Mouse (Mus musculus): ENCODE data around the gene Arl3. TPM values are rescaled to one million over a fixed set of nuclear protein-coding genes. Genes with fewer than 3 reads are reported as not detected.
A peak's percentile ranks its signal among the peaks of the same experiment; 100 is the strongest.

The Arl3 gene
- 36.7 and 36.9 TPM in 2 replicates for polyA plus RNA-seq (2012; ENCODE audit: insufficient read depth, insufficient read length, missing spikeins)

GRCm38 (mm10) chr19:46572951-46573937 lies at the start of gene Arl3, which contains the start of gene Sfxn2:
Gene Arl3 (minus strand): TSS chr19:46573198.
Gene Sfxn2 (plus strand): TSS chr19:46573365.
- peaks cover 4% of the 10 kb centered on the region for H3K4me1 ChIP-seq (ENCODE audit: control insufficient read depth, insufficient read depth, low read length)
- H3K4me3 ChIP-seq (ENCODE audit: insufficient read depth, low read length): peak within 1 kb of the TSS; percentile 90
- TF ChIP-seq POLR2A (IDR thresholded peaks at IDR 0.05; ENCODE audit: borderline replicate concordance, low read depth, low read length) (no peak), CTCF (IDR thresholded peaks at IDR 0.05; ENCODE audit: low read depth, low read length) (no peak)
- H3K27ac ChIP-seq (ENCODE audit: insufficient read depth, low read depth, low read length): peak within 1 kb of the TSS; percentile 6

- no peak for TF ChIP-seq CTCF (IDR thresholded peaks at IDR 0.05; ENCODE audit: low read depth, low read length)
- TF ChIP-seq POLR2A (IDR thresholded peaks at IDR 0.05; ENCODE audit: borderline replicate concordance, low read depth, low read length): no peak
- Histone ChIP-seq H3K4me3 (ENCODE audit: insufficient read depth, low read length) (no peak overlapping the region), H3K27ac (ENCODE audit: insufficient read depth, low read depth, low read length) (no peak overlapping the region), H3K4me1 (ENCODE audit: control insufficient read depth, insufficient read depth, low read length) (peaks cover 30% of the 10 kb centered on the region)
These were observed 49.7 kb upstream of the Arl3 start for GRCm38 (mm10) chr19:46622659-46623193.

GRCm38 (mm10) chr19:46621236-46622183 lies 48.5 kb upstream of the Arl3 start:
- H3K4me3 ChIP-seq (ENCODE audit: insufficient read depth, low read length): no peak overlapping the region
- no peak overlapping the region for H3K27ac ChIP-seq (ENCODE audit: insufficient read depth, low read depth, low read length)
- peaks cover 40% of the 10 kb centered on the region for H3K4me1 ChIP-seq (ENCODE audit: control insufficient read depth, insufficient read depth, low read length)
- no peak for TF ChIP-seq POLR2A (IDR thresholded peaks at IDR 0.05; ENCODE audit: borderline replicate concordance, low read depth, low read length)
- no peak for TF ChIP-seq CTCF (IDR thresholded peaks at IDR 0.05; ENCODE audit: low read depth, low read length)

GRCm38 (mm10) chr19:46620016-46620808 lies 47.2 kb upstream of the Arl3 start:
- Histone ChIP-seq H3K27ac (ENCODE audit: insufficient read depth, low read depth, low read length) (no peak overlapping the region), H3K4me3 (ENCODE audit: insufficient read depth, low read length) (no peak overlapping the region), H3K4me1 (ENCODE audit: control insufficient read depth, insufficient read depth, low read length) (peaks cover 46% of the 10 kb centered on the region)
- no peak for TF ChIP-seq POLR2A (IDR thresholded peaks at IDR 0.05; ENCODE audit: borderline replicate concordance, low read depth, low read length)
- TF ChIP-seq CTCF (IDR thresholded peaks at IDR 0.05; ENCODE audit: low read depth, low read length): no peak

- no peak for TF ChIP-seq POLR2A (IDR thresholded peaks at IDR 0.05; ENCODE audit: borderline replicate concordance, low read depth, low read length)
- no peak for TF ChIP-seq CTCF (IDR thresholded peaks at IDR 0.05; ENCODE audit: low read depth, low read length)
- no peak overlapping the region for H3K4me3 ChIP-seq (ENCODE audit: insufficient read depth, low read length)
- H3K4me1 ChIP-seq (ENCODE audit: control insufficient read depth, insufficient read depth, low read length): peaks cover 46% of the 10 kb centered on the region
- H3K27ac ChIP-seq (ENCODE audit: insufficient read depth, low read depth, low read length): no peak overlapping the region
These were observed 46.5 kb upstream of the Arl3 start for GRCm38 (mm10) chr19:46619518-46619917.

GRCm38 (mm10) chr19:46619001-46619400 lies 46.0 kb upstream of the Arl3 start:
- no peak overlapping the region for H3K4me3 ChIP-seq (ENCODE audit: insufficient read depth, low read length)
- TF ChIP-seq CTCF (IDR thresholded peaks at IDR 0.05; ENCODE audit: low read depth, low read length) (no peak), POLR2A (IDR thresholded peaks at IDR 0.05; ENCODE audit: borderline replicate concordance, low read depth, low read length) (no peak)
- peaks cover 46% of the 10 kb centered on the region for H3K4me1 ChIP-seq (ENCODE audit: control insufficient read depth, insufficient read depth, low read length)
- no peak overlapping the region for H3K27ac ChIP-seq (ENCODE audit: insufficient read depth, low read depth, low read length)

- no peak for TF ChIP-seq POLR2A (IDR thresholded peaks at IDR 0.05; ENCODE audit: borderline replicate concordance, low read depth, low read length)
- TF ChIP-seq CTCF (IDR thresholded peaks at IDR 0.05; ENCODE audit: low read depth, low read length): no peak
- H3K4me1 ChIP-seq (ENCODE audit: control insufficient read depth, insufficient read depth, low read length): peaks cover 47% of the 10 kb centered on the region
- H3K27ac ChIP-seq (ENCODE audit: insufficient read depth, low read depth, low read length): peak overlapping the region; percentile 33
- no peak overlapping the region for H3K4me3 ChIP-seq (ENCODE audit: insufficient read depth, low read length)
These were observed 45.3 kb upstream of the Arl3 start for GRCm38 (mm10) chr19:46618322-46618721.

- peaks cover 51% of the 10 kb centered on the region for H3K4me1 ChIP-seq (ENCODE audit: control insufficient read depth, insufficient read depth, low read length)
- no peak for TF ChIP-seq CTCF (IDR thresholded peaks at IDR 0.05; ENCODE audit: low read depth, low read length)
- TF ChIP-seq POLR2A (IDR thresholded peaks at IDR 0.05; ENCODE audit: borderline replicate concordance, low read depth, low read length): no peak
- H3K27ac ChIP-seq (ENCODE audit: insufficient read depth, low read depth, low read length): no peak overlapping the region
- H3K4me3 ChIP-seq (ENCODE audit: insufficient read depth, low read length): no peak overlapping the region
These were observed 44.4 kb upstream of the Arl3 start for GRCm38 (mm10) chr19:46617361-46617760.
